Mouse (Mus musculus): ENCODE results near the gene Safb.
"Not testable (repeated sequence)": the region's sequence is repeated elsewhere in the genome, so short reads cannot be mapped to it uniquely, and the experiment has no call there.

Safb gene

GRCm38 (mm10) chr17:56607521-56608062 is 23.0 kb downstream of the Safb start:
- no peak for ATAC-seq (ENCODE audit: insufficient number of reproducible peaks, low FRiP score, low TSS enrichment)

GRCm38 (mm10) chr17:56608699-56609098 is 24.1 kb downstream of the Safb start:
- no peak for ATAC-seq (ENCODE audit: insufficient number of reproducible peaks, low FRiP score, low TSS enrichment)

DNA sequence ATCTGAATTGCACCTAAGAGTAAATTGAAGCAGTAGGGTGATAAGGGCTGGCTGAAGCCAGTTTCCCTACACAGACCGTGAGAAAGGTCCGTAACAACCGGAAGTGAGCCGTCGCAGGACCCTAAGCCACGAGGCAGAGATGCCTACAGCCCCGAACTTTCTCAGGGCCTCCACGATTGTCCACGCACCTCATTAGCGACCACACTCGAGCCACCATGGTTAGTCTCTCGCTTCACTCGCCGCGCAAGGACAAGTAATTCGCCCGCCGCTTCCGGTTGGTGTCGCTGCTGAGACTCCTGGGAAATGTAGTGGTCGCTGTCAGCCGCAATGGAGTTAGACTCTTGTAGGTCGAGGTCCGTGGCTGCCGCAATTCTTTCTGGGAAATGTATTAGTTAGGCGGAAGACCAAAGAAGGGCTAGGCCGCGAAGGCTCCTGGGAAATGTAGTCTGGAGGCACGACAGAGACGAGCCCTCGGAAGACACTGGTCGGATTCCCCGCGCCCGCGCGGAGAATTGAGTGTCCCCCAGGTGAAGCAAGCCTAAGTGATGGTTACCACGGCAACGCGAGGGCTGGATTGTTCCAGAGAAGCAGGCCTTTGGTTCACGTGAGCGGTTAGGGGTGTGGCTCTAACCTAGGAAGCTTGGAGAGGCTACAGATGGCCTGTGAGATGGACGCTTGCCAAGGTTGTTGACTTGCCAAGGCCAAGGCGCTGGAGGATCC is 25.0 kb downstream of the Safb start, which contains the start of gene 2410015M20Rik:
2410015M20Rik (minus strand) TSS at position 320 of the 720 bp plus-strand sequence.
- ATAC-seq (ENCODE audit: insufficient number of reproducible peaks, low FRiP score, low TSS enrichment): peak; percentile 85

DNA sequence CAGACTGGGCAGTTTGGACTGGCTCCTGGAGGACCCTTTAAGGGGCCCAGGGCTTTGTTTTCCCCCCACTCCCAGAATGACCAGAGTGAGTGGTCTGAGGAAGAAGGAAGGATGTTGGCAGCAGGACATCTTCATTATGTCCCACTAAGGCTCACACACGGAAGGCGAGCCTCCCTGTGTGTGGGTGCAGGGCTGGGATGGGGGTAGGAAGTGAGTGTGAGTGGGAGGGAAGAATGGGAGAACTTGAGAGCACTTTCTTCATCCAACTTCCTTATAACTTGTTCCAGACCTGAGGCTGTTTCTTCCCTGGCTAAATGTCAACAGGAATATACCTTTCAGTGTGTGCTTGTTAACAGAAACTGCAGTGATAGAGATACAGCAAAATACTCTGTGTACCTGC is 26.7 kb downstream of the Safb start:
- no peak for ATAC-seq (ENCODE audit: insufficient number of reproducible peaks, low FRiP score, low TSS enrichment)

DNA sequence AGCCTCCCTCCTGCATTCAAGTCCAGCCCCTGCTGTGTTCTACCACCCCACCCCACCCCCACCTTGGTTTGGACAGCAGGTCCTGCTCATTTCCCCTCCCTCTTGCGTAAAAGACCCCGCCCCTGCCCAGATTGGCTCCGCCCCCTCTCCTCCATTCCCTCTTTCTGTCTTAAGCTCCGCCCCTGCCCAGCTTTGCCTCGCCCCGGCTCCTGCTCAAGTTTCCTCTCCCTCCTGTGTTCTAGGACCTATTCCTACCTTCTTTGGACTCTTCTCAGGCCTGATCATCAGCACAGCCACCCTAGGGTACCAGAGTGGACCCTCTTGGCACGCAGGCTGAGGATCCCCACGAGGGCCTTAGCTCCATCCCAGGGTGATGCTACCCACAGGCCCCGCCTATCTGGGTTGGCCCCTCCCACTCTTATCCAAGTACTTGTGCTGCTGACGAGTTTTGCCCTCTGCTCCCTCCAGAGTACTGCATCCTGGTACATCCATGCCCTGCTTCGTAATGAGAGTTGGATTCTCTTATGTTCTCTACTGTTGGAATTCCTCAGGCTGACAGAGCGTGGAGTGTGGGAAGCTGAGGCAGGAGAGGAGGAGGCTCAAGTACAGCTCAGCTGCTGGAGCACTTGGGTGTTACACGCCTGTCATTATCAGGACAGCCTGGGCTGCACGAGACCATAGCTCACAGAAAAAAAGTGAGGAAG is 27.4 kb downstream of the Safb start:
- ATAC-seq (ENCODE audit: insufficient number of reproducible peaks, low FRiP score, low TSS enrichment): no peak

- not testable (repeated sequence) for ATAC-seq (ENCODE audit: insufficient number of reproducible peaks, low FRiP score, low TSS enrichment)
Measured at GRCm38 (mm10) chr17:56612565-56612939, 27.9 kb downstream of the Safb start.

GRCm38 (mm10) chr17:56613236-56613844 is 28.7 kb downstream of the Safb start, which contains the start of gene Rpl36:
TSS of gene Rpl36 (plus strand) at chr17:56613416.
- peak; percentile 45; the same call in 1 of the 2 replicates for ATAC-seq (ENCODE audit: insufficient number of reproducible peaks, low FRiP score, low TSS enrichment)

GRCm38 (mm10) chr17:56613893-56614292 is 29.3 kb downstream of the Safb start:
- not testable (repeated sequence) for ATAC-seq (ENCODE audit: insufficient number of reproducible peaks, low FRiP score, low TSS enrichment)

DNA sequence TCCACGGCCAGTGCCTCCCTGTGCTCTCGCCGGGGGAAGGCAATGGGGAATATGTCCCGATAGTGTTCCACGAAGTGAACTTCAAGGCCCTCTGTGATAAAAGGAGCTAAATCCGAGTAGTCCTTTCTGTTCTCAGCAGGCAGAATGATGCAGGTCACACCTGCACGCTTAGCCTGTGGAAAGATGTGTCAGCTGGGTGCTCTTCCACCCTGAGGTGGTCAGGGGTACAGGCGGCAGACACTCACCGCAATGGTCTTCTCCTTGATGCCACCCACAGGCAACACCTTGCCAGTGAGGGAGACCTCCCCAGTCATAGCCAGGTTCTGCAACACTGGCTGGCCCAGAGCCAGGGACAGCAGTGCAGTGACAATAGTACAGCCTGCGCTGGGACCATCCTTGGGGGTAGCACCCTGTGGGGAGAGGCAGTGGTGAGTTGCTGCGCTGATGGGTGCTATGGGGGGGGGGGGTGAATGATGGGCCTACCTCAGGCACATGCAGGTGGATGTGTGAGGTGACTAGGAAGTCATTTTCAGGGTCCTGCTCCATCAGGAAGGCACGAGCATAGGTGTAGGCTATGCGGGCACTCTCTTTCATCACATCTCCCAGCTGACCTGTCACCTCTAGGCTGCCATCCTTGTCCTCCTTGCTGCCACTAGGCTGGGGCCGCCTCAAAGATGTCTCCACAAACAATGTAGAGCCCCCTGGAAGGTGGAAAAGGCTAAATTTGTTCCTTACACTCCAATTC is 29.9 kb downstream of the Safb start:
- no peak for ATAC-seq (ENCODE audit: insufficient number of reproducible peaks, low FRiP score, low TSS enrichment)

DNA sequence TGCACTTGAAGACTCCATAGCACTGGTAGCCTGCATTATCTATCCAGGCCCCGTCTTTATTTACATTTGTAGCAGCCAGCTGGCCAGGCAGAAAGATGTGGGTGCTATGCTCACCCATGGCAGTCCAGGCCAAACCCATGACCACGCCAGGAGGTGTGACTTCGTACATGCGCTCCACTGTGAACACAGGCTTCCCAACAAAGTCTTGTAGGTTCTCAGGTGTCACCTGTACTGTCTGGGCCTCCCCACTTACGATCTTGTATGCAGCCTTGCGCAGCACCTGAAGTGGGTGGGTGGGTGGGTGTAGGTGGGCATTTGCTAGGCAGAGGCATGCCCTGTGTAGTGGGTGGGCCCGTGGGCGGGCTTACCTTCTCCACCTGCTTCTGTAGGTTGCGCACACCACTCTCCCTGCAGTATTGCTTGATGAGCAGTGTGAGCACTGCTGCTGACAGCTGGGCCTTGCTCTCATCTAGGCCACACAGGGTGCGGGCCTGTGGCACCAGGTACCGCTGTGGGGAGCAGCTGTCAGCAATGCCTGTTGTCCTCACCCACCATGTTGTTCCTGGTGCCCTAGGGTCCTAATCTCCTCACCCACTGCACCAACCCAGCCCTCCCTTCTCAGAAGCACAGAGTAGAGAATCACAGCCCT is 30.6 kb downstream of the Safb start:
- ATAC-seq (ENCODE audit: insufficient number of reproducible peaks, low FRiP score, low TSS enrichment): no peak

DNA sequence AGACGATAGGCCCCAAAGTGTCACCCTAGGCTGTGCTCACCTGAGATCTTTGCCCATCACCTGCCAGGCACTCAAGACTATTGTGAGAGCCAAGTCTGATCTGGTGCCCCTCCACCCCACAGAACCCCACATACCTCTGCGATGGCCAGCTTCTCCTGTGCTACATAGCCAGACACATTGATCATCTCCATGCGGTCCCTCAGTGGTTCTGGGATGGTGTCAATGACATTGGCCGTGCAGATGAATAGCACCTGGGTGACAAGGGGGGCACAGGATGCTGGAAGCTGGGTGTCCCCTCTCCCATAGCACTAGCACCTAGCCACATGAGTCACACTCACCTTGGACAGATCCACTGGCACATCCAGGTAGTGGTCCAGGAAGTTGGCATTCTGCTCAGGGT is 31.2 kb downstream of the Safb start:
- no peak for ATAC-seq (ENCODE audit: insufficient number of reproducible peaks, low FRiP score, low TSS enrichment)

GRCm38 (mm10) chr17:56616725-56617124 is 32.1 kb downstream of the Safb start:
- ATAC-seq (ENCODE audit: insufficient number of reproducible peaks, low FRiP score, low TSS enrichment): no peak

GRCm38 (mm10) chr17:56617628-56618027 is 33.0 kb downstream of the Safb start:
- no peak for ATAC-seq (ENCODE audit: insufficient number of reproducible peaks, low FRiP score, low TSS enrichment)

GRCm38 (mm10) chr17:56625495-56625894 is 40.9 kb downstream of the Safb start:
- no peak for ATAC-seq (ENCODE audit: insufficient number of reproducible peaks, low FRiP score, low TSS enrichment)

DNA sequence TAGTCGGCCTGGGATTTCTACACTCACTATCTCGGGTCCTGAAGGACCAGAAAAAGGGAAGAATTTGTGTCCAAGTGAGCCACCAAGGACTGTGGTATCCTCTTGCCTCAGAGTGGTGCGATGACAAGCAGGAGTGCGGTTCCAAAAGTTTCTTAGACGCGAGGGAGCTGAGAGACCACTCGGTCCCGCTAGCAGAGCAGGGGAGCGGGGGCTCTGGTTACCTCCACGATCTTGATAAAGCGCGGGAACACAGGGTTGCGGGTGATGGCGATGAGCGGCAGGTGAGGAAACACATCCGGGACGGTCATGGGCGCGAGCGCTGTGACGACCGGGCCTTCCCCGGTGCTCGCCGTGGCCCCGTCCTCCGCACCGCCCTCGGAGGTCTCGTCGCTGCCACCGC is 41.6 kb downstream of the Safb start:
- ATAC-seq (ENCODE audit: insufficient number of reproducible peaks, low FRiP score, low TSS enrichment): 0 out of 2 replicates have a peak, but pooled peaks have one; percentile 3

GRCm38 (mm10) chr17:56626754-56627470 is 42.3 kb downstream of the Safb start, which contains the start of gene Lonp1:
TSS of gene Lonp1 (minus strand) at chr17:56626887.
- peak; percentile 83 for ATAC-seq (ENCODE audit: insufficient number of reproducible peaks, low FRiP score, low TSS enrichment)

- no peak for ATAC-seq (ENCODE audit: insufficient number of reproducible peaks, low FRiP score, low TSS enrichment)
Measured at GRCm38 (mm10) chr17:56627530-56628277, 43.1 kb downstream of the Safb start, which contains the start of gene Catsperd. TSS of gene Catsperd (plus strand) at chr17:56628143.
